Mouse (Mus musculus): ENCODE measurements around the gene Ilf3. TPM values are rescaled to one million over a fixed set of nuclear protein-coding genes. Genes with fewer than 3 reads are reported as not detected.

The Ilf3 gene
- polyA plus RNA-seq, 1 experiment from 2014 or later: 193 TPM

GRCm38 (mm10) chr9:21430724-21431123 is 63.1 kb downstream of the Ilf3 start:
- peaks cover 6% of the 10 kb centered on the region for H3K4me1 ChIP-seq (ENCODE audit: control insufficient read depth, insufficient read depth, low read length)
- H3K36me3 ChIP-seq (ENCODE audit: control insufficient read depth, insufficient read depth, low read length): no peaks in the 10 kb centered on the region
- no peak overlapping the region for H3K4me2 ChIP-seq (replicated peaks; ENCODE audit: low read depth, low read length)
- no peak overlapping the region for H3K27ac ChIP-seq (ENCODE audit: low read length)
- no peak for ATAC-seq (ENCODE audit: insufficient number of reproducible peaks, insufficient read depth, low FRiP score, low read depth)
- H3K27me3 ChIP-seq (ENCODE audit: control insufficient read depth, insufficient read depth, low read length): no peaks in the 10 kb centered on the region
- H3K4me3 ChIP-seq (ENCODE audit: low read depth, low read length): no peak overlapping the region
- H3K9me3 ChIP-seq (ENCODE audit: control insufficient read depth, low read depth, low read length): no peaks in the 10 kb centered on the region
- 87% methylated on average over 7 of the region's 7 CpGs for WGBS
- H3K9ac ChIP-seq (replicated peaks; ENCODE audit: low read depth, low read length): no peak overlapping the region

GRCm38 (mm10) chr9:21432066-21432465 is 64.4 kb downstream of the Ilf3 start:
- Histone ChIP-seq H3K27ac (ENCODE audit: low read length) (no peak overlapping the region), H3K4me3 (ENCODE audit: low read depth, low read length) (no peak overlapping the region), H3K9me3 (ENCODE audit: control insufficient read depth, low read depth, low read length) (no peaks in the 10 kb centered on the region), H3K4me1 (ENCODE audit: control insufficient read depth, insufficient read depth, low read length) (no peaks in the 10 kb centered on the region), H3K27me3 (ENCODE audit: control insufficient read depth, insufficient read depth, low read length) (no peaks in the 10 kb centered on the region), H3K36me3 (ENCODE audit: control insufficient read depth, insufficient read depth, low read length) (no peaks in the 10 kb centered on the region), H3K4me2 (replicated peaks; ENCODE audit: low read depth, low read length) (no peak overlapping the region), H3K9ac (replicated peaks; ENCODE audit: low read depth, low read length) (no peak overlapping the region)
- WGBS: 82% methylated on average over 7 of the region's 7 CpGs
- ATAC-seq (ENCODE audit: insufficient number of reproducible peaks, insufficient read depth, low FRiP score, low read depth): no peak

GRCm38 (mm10) chr9:21433766-21434165 is 66.1 kb downstream of the Ilf3 start:
- Histone ChIP-seq H3K27me3 (ENCODE audit: control insufficient read depth, insufficient read depth, low read length) (no peaks in the 10 kb centered on the region), H3K4me1 (ENCODE audit: control insufficient read depth, insufficient read depth, low read length) (peaks cover 6% of the 10 kb centered on the region; the same call in 1 of the 2 replicates), H3K4me3 (ENCODE audit: low read depth, low read length) (no peak overlapping the region), H3K4me2 (replicated peaks; ENCODE audit: low read depth, low read length) (no peak overlapping the region), H3K36me3 (ENCODE audit: control insufficient read depth, insufficient read depth, low read length) (no peaks in the 10 kb centered on the region), H3K27ac (ENCODE audit: low read length) (no peak overlapping the region), H3K9ac (replicated peaks; ENCODE audit: low read depth, low read length) (no peak overlapping the region), H3K9me3 (ENCODE audit: control insufficient read depth, low read depth, low read length) (no peaks in the 10 kb centered on the region)
- WGBS: 94% methylated on average over 8 of the region's 8 CpGs
- no peak for ATAC-seq (ENCODE audit: insufficient number of reproducible peaks, insufficient read depth, low FRiP score, low read depth)

DNA sequence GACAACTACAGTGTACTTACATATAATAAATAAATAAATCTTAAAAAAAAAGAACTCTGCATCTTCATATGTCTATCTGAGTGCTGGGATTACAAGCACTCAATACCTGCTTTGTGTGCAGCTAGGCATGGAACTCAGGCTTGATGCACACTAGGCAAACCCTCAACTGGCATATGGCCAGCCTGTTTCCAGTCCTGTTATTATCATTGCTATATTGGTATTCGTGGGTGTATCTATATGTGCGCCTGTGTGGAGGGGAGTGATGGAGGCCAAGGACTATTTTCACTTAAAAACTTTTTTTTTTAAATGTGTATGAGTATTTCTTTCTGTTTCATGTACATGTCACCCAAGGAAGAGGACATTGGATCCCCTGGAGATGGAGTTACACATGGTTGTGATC is 66.7 kb downstream of the Ilf3 start:
- Histone ChIP-seq H3K4me2 (replicated peaks; ENCODE audit: low read depth, low read length) (no peak overlapping the region), H3K4me1 (ENCODE audit: control insufficient read depth, insufficient read depth, low read length) (peaks cover 6% of the 10 kb centered on the region; the same call in 1 of the 2 replicates), H3K27ac (ENCODE audit: low read length) (no peak overlapping the region), H3K9ac (replicated peaks; ENCODE audit: low read depth, low read length) (no peak overlapping the region), H3K36me3 (ENCODE audit: control insufficient read depth, insufficient read depth, low read length) (no peaks in the 10 kb centered on the region), H3K9me3 (ENCODE audit: control insufficient read depth, low read depth, low read length) (no peaks in the 10 kb centered on the region), H3K27me3 (ENCODE audit: control insufficient read depth, insufficient read depth, low read length) (no peaks in the 10 kb centered on the region), H3K4me3 (ENCODE audit: low read depth, low read length) (no peak overlapping the region)
- WGBS: 95% methylated on average over 2 of the region's 2 CpGs
- ATAC-seq (ENCODE audit: insufficient number of reproducible peaks, insufficient read depth, low FRiP score, low read depth): no peak

GRCm38 (mm10) chr9:21435777-21436635 is 68.3 kb downstream of the Ilf3 start:
- no peaks in the 10 kb centered on the region for H3K27me3 ChIP-seq (ENCODE audit: control insufficient read depth, insufficient read depth, low read length)
- H3K9ac ChIP-seq (replicated peaks; ENCODE audit: low read depth, low read length): no peak overlapping the region
- no peak overlapping the region for H3K4me3 ChIP-seq (ENCODE audit: low read depth, low read length)
- no peaks in the 10 kb centered on the region for H3K9me3 ChIP-seq (ENCODE audit: control insufficient read depth, low read depth, low read length)
- H3K36me3 ChIP-seq (ENCODE audit: control insufficient read depth, insufficient read depth, low read length): no peaks in the 10 kb centered on the region
- peaks cover 6% of the 10 kb centered on the region; the same call in 1 of the 2 replicates for H3K4me1 ChIP-seq (ENCODE audit: control insufficient read depth, insufficient read depth, low read length)
- no peak for ATAC-seq (ENCODE audit: insufficient number of reproducible peaks, insufficient read depth, low FRiP score, low read depth)
- H3K4me2 ChIP-seq (replicated peaks; ENCODE audit: low read depth, low read length): no peak overlapping the region
- no peak overlapping the region for H3K27ac ChIP-seq (ENCODE audit: low read length)
- WGBS: 77% methylated on average over 7 of the region's 7 CpGs

GRCm38 (mm10) chr9:21437577-21437976 is 69.9 kb downstream of the Ilf3 start:
- H3K4me3 ChIP-seq (ENCODE audit: low read depth, low read length): no peak overlapping the region
- H3K9me3 ChIP-seq (ENCODE audit: control insufficient read depth, low read depth, low read length): no peaks in the 10 kb centered on the region
- no peaks in the 10 kb centered on the region for H3K27me3 ChIP-seq (ENCODE audit: control insufficient read depth, insufficient read depth, low read length)
- no peak for ATAC-seq (ENCODE audit: insufficient number of reproducible peaks, insufficient read depth, low FRiP score, low read depth)
- H3K4me1 ChIP-seq (ENCODE audit: control insufficient read depth, insufficient read depth, low read length): peaks cover 6% of the 10 kb centered on the region; the same call in 1 of the 2 replicates
- H3K27ac ChIP-seq (ENCODE audit: low read length): no peak overlapping the region
- no peak overlapping the region for H3K9ac ChIP-seq (replicated peaks; ENCODE audit: low read depth, low read length)
- H3K36me3 ChIP-seq (ENCODE audit: control insufficient read depth, insufficient read depth, low read length): no peaks in the 10 kb centered on the region
- no peak overlapping the region for H3K4me2 ChIP-seq (replicated peaks; ENCODE audit: low read depth, low read length)
- 91% methylated on average over 6 of the region's 6 CpGs for whole genome bisulfite sequencing

DNA sequence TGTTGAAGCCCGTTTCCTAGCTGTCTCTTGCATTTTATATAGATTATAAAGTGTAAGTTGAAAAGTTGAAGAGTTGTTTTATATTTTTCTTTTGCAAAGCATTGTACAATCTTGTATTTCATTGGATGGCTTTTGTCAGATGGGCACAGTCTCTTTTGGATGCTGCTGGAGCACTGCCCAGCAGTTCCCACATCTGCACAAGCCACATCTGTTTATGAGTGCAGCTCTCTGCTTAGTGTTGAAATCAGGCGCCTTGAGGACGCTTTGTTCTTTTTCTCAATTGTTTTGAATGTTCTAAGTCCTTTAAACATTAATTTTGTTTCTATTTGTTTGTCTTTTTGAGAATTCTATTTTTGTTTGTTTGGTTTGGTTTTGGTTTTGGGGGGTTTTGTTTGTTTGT is 70.5 kb downstream of the Ilf3 start:
- Histone ChIP-seq H3K9ac (replicated peaks; ENCODE audit: low read depth, low read length) (no peak overlapping the region), H3K9me3 (ENCODE audit: control insufficient read depth, low read depth, low read length) (no peaks in the 10 kb centered on the region), H3K27ac (ENCODE audit: low read length) (no peak overlapping the region), H3K36me3 (ENCODE audit: control insufficient read depth, insufficient read depth, low read length) (no peaks in the 10 kb centered on the region), H3K4me2 (replicated peaks; ENCODE audit: low read depth, low read length) (no peak overlapping the region), H3K27me3 (ENCODE audit: control insufficient read depth, insufficient read depth, low read length) (no peaks in the 10 kb centered on the region), H3K4me3 (ENCODE audit: low read depth, low read length) (no peak overlapping the region), H3K4me1 (ENCODE audit: control insufficient read depth, insufficient read depth, low read length) (peaks cover 6% of the 10 kb centered on the region; the same call in 1 of the 2 replicates)
- WGBS: 73% methylated on average over 3 of the region's 3 CpGs
- ATAC-seq (ENCODE audit: insufficient number of reproducible peaks, insufficient read depth, low FRiP score, low read depth): no peak

GRCm38 (mm10) chr9:21439456-21439855 is 71.8 kb downstream of the Ilf3 start:
- no peak for ATAC-seq (ENCODE audit: insufficient number of reproducible peaks, insufficient read depth, low FRiP score, low read depth)
- Histone ChIP-seq H3K4me1 (ENCODE audit: control insufficient read depth, insufficient read depth, low read length) (peaks cover 6% of the 10 kb centered on the region; the same call in 1 of the 2 replicates), H3K36me3 (ENCODE audit: control insufficient read depth, insufficient read depth, low read length) (no peaks in the 10 kb centered on the region), H3K4me3 (ENCODE audit: low read depth, low read length) (no peak overlapping the region), H3K4me2 (replicated peaks; ENCODE audit: low read depth, low read length) (no peak overlapping the region), H3K27ac (ENCODE audit: low read length) (no peak overlapping the region), H3K9me3 (ENCODE audit: control insufficient read depth, low read depth, low read length) (no peaks in the 10 kb centered on the region), H3K27me3 (ENCODE audit: control insufficient read depth, insufficient read depth, low read length) (no peaks in the 10 kb centered on the region), H3K9ac (replicated peaks; ENCODE audit: low read depth, low read length) (no peak overlapping the region)
- WGBS: 69% methylated on average over 3 of the region's 3 CpGs

Measured in stomach, embryonic 14.5 days (tissue).